Mouse (Mus musculus): ENCODE measurements at regions not wholly inside any gene's neighbourhood (a gene's known extent, or its start where the extent isn't known, plus 50 kb on each side); places are given as distances from the start of the nearest gene placed in this dataset.
"Not testable (repeated sequence)": the region's sequence is repeated elsewhere in the genome, so short reads cannot be mapped to it uniquely, and the experiment has no call there.

DNA sequence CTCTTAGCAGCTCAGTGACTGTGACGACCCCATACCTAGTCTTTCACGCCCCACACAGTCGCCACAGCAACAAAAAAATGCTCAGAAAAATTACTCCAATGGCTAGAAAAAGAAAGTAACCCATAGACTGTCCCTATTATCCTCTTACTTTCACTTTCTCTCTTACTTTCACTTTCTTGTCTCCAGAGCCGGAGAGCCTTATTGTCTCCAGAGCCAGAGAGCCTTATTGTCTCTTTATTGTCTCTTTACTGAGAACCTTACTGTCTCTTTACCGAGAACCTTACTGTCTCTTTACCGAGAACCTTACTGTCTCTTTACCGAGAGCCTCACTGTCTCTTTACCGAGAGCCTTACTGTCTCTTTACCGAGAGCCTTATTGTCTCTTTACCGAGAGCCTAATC lies 119.2 kb downstream of the Tnfsf18 start:
- TF ChIP-seq CTCF (IDR thresholded peaks at IDR 0.05; ENCODE audit: control insufficient read depth, insufficient read depth, low read length); POLR2A (IDR thresholded peaks at IDR 0.05; ENCODE audit: borderline replicate concordance, control insufficient read depth, low read depth, low read length): not testable (repeated sequence)
